Mouse (Mus musculus) ES-Bruce4 (cell line): Measurements from ENCODE around the gene Tmsb15b2.

ENCODE experiments used
- CTCF ChIP-seq: IDR thresholded peaks from one replicate; pipeline ENCODE4 v1.8.1; 2011; ENCODE audit warnings: low read depth, low read length
- POLR2A ChIP-seq: IDR thresholded peaks from one replicate; pipeline ENCODE4 v1.8.1; 2011; ENCODE audit warnings: low read length; ENCODE audit not compliant: insufficient read depth

DNA sequence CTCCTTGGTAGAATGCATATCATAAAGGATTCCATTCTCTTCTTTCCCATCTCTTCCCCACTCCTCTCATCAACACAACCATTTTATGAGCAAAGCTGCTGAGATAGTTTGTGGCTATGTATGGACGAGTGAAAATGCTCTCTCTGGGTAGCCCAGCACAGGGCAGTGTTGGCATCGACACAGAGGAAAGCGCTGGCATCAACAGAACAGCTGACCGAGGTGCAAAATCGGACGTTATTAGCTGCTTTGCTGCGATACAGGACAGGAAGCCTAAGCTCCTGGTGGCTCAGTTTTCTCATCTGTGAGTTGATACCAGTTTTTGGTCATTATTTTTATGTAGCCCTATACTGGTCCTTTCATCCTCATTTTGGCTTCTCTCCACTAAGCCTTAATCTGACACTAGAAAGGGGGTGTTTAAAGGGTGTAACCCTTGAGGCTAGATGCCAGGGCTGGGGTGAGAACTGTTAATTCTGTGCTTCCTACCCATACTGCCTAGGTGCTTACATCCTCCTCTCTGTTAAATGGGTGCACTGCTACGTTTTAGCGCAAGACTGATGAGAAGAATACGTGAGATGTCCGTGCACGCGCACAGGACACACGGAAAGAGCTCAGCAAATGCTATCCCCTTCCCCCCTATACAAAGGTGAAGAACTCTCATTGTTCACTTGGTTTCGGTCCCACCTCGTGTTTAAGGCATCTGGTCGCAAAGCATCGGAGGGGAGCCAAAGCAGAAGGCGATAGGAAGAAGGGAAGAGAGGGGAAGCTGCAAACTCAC is 17.1 kb upstream of the Tmsb15b2 start:
- TF ChIP-seq POLR2A (no peak), CTCF (no peak)
